Mouse (Mus musculus) heart, embryonic 12.5 days (tissue): ENCODE measurements around the gene Hes3. TPM values are rescaled to one million over a fixed set of nuclear protein-coding genes. Genes with fewer than 3 reads are reported as not detected.

Source experiments
- ATAC-seq: fragments of 200-750 bp; cut with Nextera tagmentation; 2 replicates; pipeline ENCODE4 v1.8.0; 2017; ENCODE audit warnings: moderate TSS enrichment, moderate library complexity; ENCODE audit not compliant: insufficient number of reproducible peaks, low FRiP score
- H3K27ac ChIP-seq: fragments of 300-500 bp; sonication (generic); 2 replicates; pipeline ENCODE4 v1.5.1; 2016; ENCODE audit warnings: mild to moderate bottlenecking, moderate library complexity; ENCODE audit not compliant: poor library complexity, severe bottlenecking
- H3K27me3 ChIP-seq: fragments of 300-500 bp; sonication (generic); replicated peaks from 2 replicates; pipeline ENCODE4 v1.6.1; 2016; ENCODE audit warnings: mild to moderate bottlenecking, moderate library complexity
- H3K36me3 ChIP-seq: fragments of 300-500 bp; sonication (generic); 2 replicates; pipeline ENCODE4 v1.6.1; 2016; ENCODE audit warnings: mild to moderate bottlenecking, moderate library complexity
- H3K4me1 ChIP-seq: fragments of 300-500 bp; sonication (generic); replicated peaks from 2 replicates; pipeline ENCODE4 v1.6.1; 2016; ENCODE audit warnings: mild to moderate bottlenecking
- H3K4me2 ChIP-seq: fragments of 300-500 bp; sonication (generic); 2 replicates; pipeline ENCODE4 v1.6.1; 2016; ENCODE audit warnings: mild to moderate bottlenecking, moderate library complexity
- H3K4me3 ChIP-seq: fragments of 300-500 bp; sonication (generic); 2 replicates; pipeline ENCODE4 v1.5.1; 2016; ENCODE audit warnings: mild to moderate bottlenecking
- H3K9ac ChIP-seq: fragments of 300-500 bp; sonication (generic); 2 replicates; pipeline ENCODE4 v1.6.1; 2016; ENCODE audit warnings: mild to moderate bottlenecking, moderate library complexity
- H3K9me3 ChIP-seq: fragments of 300-500 bp; sonication (generic); replicated peaks from 2 replicates; pipeline ENCODE4 v1.6.1; 2016; ENCODE audit warnings: mild to moderate bottlenecking, moderate library complexity
- WGBS: fragments of 180-500 bp; shearing (Covaris S2); methylation state at CpG from one replicate; pipeline ENCODE4 v1.1.7; 2016; 5-methylcytosine and 5-hydroxymethylcytosine counted together
- polyA plus RNA-seq: library from polyadenylated mRNA; unstranded; fragments of >200 nt; fragmentation: Nextera tagmentation; extraction: Ambion mirVana; gene quantifications from 2 replicates; pipeline ENCODE4 v1.2.1, GENCODE M21; 2016

Gene Hes3
- polyA plus RNA-seq, 1 experiment from 2014 or later, result not detected

- H3K4me1 ChIP-seq, result peaks cover 66% of the 10 kb centered on the region
These were observed 38.2 kb downstream of the Hes3 start for GRCm38 (mm10) chr4:152253183-152253759.

GRCm38 (mm10) chr4:152250615-152251014 is 40.8 kb downstream of the Hes3 start:
- no peak for ATAC-seq
- Histone ChIP-seq H3K27me3 (no peaks in the 10 kb centered on the region), H3K9me3 (no peaks in the 10 kb centered on the region), H3K27ac (no peak overlapping the region), H3K4me2 (no peak overlapping the region), H3K36me3 (no peaks in the 10 kb centered on the region), H3K9ac (no peak overlapping the region), H3K4me3 (no peak overlapping the region), H3K4me1 (peaks cover 68% of the 10 kb centered on the region)
- 83% methylated on average over 6 of the region's 6 CpGs for WGBS

More at GRCm38 (mm10) chr4:152253183-152253759, 38.2 kb downstream of the Hes3 start:
- H3K27ac ChIP-seq, result peak overlapping the region; percentile 55
- no peak overlapping the region for H3K4me3 ChIP-seq
- no peaks in the 10 kb centered on the region for H3K27me3 ChIP-seq
- WGBS, result 60% methylated on average over 9 of the region's 9 CpGs
- no peak for ATAC-seq
- H3K36me3 ChIP-seq, result no peaks in the 10 kb centered on the region
- no peak overlapping the region for H3K4me2 ChIP-seq
- no peaks in the 10 kb centered on the region for H3K9me3 ChIP-seq
- H3K9ac ChIP-seq, result no peak overlapping the region

GRCm38 (mm10) chr4:152247195-152247594 is 44.3 kb downstream of the Hes3 start:
- WGBS, result 44% methylated on average over 3 of the region's 3 CpGs
- Histone ChIP-seq H3K27me3 (no peaks in the 10 kb centered on the region), H3K9me3 (no peaks in the 10 kb centered on the region), H3K4me3 (no peak overlapping the region), H3K4me2 (no peak overlapping the region), H3K4me1 (peaks cover 58% of the 10 kb centered on the region), H3K9ac (0 out of 2 replicates have a peak overlapping the region, but pooled peaks have one; percentile 48), H3K27ac (peak overlapping the region; percentile 84), H3K36me3 (peaks cover under 1% of the 10 kb centered on the region; the same call in 1 of the 2 replicates)
- no peak for ATAC-seq

- peak; percentile 35; the same call in 1 of the 2 replicates for ATAC-seq
- peak overlapping the region; percentile 84 for H3K27ac ChIP-seq
- H3K9me3 ChIP-seq, result no peaks in the 10 kb centered on the region
- H3K9ac ChIP-seq, result no peak overlapping the region
- H3K4me2 ChIP-seq, result no peak overlapping the region
- 46% methylated on average over 6 of the region's 6 CpGs for WGBS
- no peak overlapping the region for H3K4me3 ChIP-seq
- peaks cover 59% of the 10 kb centered on the region for H3K4me1 ChIP-seq
- H3K36me3 ChIP-seq, result peaks cover 10% of the 10 kb centered on the region
- H3K27me3 ChIP-seq, result no peaks in the 10 kb centered on the region
These were observed 45.5 kb downstream of the Hes3 start for GRCm38 (mm10) chr4:152246011-152246410.

- Histone ChIP-seq H3K4me2 (no peak overlapping the region), H3K4me3 (no peak overlapping the region), H3K4me1 (peaks cover 71% of the 10 kb centered on the region), H3K27ac (peak overlapping the region; percentile 84), H3K9me3 (no peaks in the 10 kb centered on the region), H3K36me3 (peaks cover 20% of the 10 kb centered on the region), H3K9ac (peak overlapping the region; percentile 9; the same call in 1 of the 2 replicates), H3K27me3 (no peaks in the 10 kb centered on the region)
- ATAC-seq, result no peak
- WGBS, result 62% methylated on average over 11 of the region's 11 CpGs
These were observed 46.6 kb downstream of the Hes3 start for GRCm38 (mm10) chr4:152244545-152245522.

- 90% methylated on average over 8 of the region's 8 CpGs for WGBS
- H3K4me2 ChIP-seq, result no peak overlapping the region
- H3K27me3 ChIP-seq, result no peaks in the 10 kb centered on the region
- H3K27ac ChIP-seq, result peak overlapping the region; percentile 84
- peak overlapping the region; percentile 9 for H3K9ac ChIP-seq
- peaks cover 21% of the 10 kb centered on the region for H3K36me3 ChIP-seq
- H3K4me3 ChIP-seq, result no peak overlapping the region
- peaks cover 76% of the 10 kb centered on the region for H3K4me1 ChIP-seq
- H3K9me3 ChIP-seq, result no peaks in the 10 kb centered on the region
- no peak for ATAC-seq
These were observed 47.5 kb downstream of the Hes3 start for GRCm38 (mm10) chr4:152243969-152244368.

GRCm38 (mm10) chr4:152243241-152243891 is 48.1 kb downstream of the Hes3 start:
- H3K27ac ChIP-seq, result no peak overlapping the region
- H3K4me2 ChIP-seq, result no peak overlapping the region
- H3K9ac ChIP-seq, result peak overlapping the region; percentile 9; the same call in 1 of the 2 replicates
- peaks cover 82% of the 10 kb centered on the region for H3K4me1 ChIP-seq
- ATAC-seq, result no peak
- H3K36me3 ChIP-seq, result peaks cover 25% of the 10 kb centered on the region
- WGBS, result 74% methylated on average over 9 of the region's 9 CpGs
- no peaks in the 10 kb centered on the region for H3K9me3 ChIP-seq
- no peak overlapping the region for H3K4me3 ChIP-seq
- no peaks in the 10 kb centered on the region for H3K27me3 ChIP-seq

- Histone ChIP-seq H3K27ac (no peak overlapping the region), H3K9me3 (no peaks in the 10 kb centered on the region), H3K27me3 (no peaks in the 10 kb centered on the region), H3K36me3 (peaks cover 54% of the 10 kb centered on the region), H3K4me3 (no peak overlapping the region), H3K4me1 (peaks cover 50% of the 10 kb centered on the region), H3K4me2 (no peak overlapping the region), H3K9ac (0 out of 2 replicates have a peak overlapping the region, but pooled peaks have one; percentile 14)
- no peak for ATAC-seq
- WGBS, result 41% methylated on average over 4 of the region's 4 CpGs
These were observed 51.5 kb downstream of the Hes3 start for GRCm38 (mm10) chr4:152239974-152240373.

Other genes starting within 250 kb of the Hes3 start
- 13.6 and 14.1 TPM in 2 replicates for gene Plekhg5, start 219.2 kb downstream of the Hes3 start, polyA plus RNA-seq
- gene Tnfrsf25, start 175.7 kb downstream of the Hes3 start, polyA plus RNA-seq, result 0.86 and 1.1 TPM in 2 replicates
- gene Espn, start 139.3 kb downstream of the Hes3 start, polyA plus RNA-seq, result 1.3 and 1.6 TPM in 2 replicates
- gene Hes2, start 132.8 kb downstream of the Hes3 start, polyA plus RNA-seq, result not detected in 2 replicates
- gene Acot7, start 113.5 kb downstream of the Hes3 start, polyA plus RNA-seq, result 63.4 and 64.6 TPM in 2 replicates
- gene Gpr153, start 17.4 kb downstream of the Hes3 start, polyA plus RNA-seq, result 11.9 and 14.0 TPM in 2 replicates
- gene Icmt, start 5.6 kb upstream of the Hes3 start, polyA plus RNA-seq, result 24.0 and 25.4 TPM in 2 replicates
- 56.5 and 62.1 TPM in 2 replicates for gene Rnf207, start 27.3 kb upstream of the Hes3 start, polyA plus RNA-seq
- gene Rpl22, start 34.1 kb upstream of the Hes3 start, polyA plus RNA-seq, result 278 and 280 TPM in 2 replicates
- gene Chd5, start 47.0 kb upstream of the Hes3 start, polyA plus RNA-seq, result 0.08 TPM in 1 of 2 replicates, not detected in the other
- gene Nphp4, start 185.0 kb upstream of the Hes3 start, polyA plus RNA-seq, result 2.6 and 2.7 TPM in 2 replicates
- 5.2 and 5.6 TPM in 2 replicates for gene Kcnab2, start 186.2 kb upstream of the Hes3 start, polyA plus RNA-seq